In the genomic region with DNA sequence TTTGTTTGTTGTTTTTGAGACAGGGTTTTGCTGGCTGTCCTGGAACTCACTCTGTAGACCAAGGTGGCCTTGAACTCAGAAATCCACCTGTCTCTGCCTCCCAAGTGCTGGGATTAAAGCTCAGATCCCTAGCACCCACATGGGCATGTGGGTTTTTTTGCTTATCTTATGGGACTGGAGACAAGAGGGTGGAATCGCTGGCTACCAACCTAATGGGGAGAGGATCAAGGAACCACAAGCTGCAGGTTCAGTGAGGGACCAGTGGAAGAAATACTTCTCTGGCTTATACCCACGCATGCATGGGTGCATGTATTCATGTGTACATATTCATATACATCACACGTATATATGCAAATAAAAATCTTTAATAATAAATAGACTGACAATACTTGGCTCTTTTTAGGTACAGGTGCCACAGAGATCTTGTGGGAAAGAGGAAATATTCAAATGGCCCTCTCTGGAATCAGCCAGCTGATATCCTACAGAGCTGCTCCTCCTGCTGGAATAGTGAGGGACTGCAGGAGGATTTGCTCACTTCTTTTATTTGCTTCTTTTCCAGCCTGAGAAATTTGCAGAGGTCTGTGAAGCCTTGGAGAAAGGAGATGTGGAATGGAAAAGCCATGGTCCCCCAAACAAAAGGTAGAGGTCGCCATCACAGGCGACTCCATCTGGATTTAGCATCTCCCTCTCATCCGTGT, we compare ENCODE assay signal across 10 mouse cellular contexts. TPM values are rescaled to one million over a fixed set of nuclear protein-coding genes. Genes with fewer than 3 reads are reported as not detected.
DNase-seq lines count a peak whose midpoint lies in the region; ATAC-seq and TF ChIP-seq lines count a peak whose summit lies in the region.
"Had no signal": no experiment of that assay in that cellular context is flagged by ENCODE, and none has a peak within 500 bp of the region (broad histone marks: within the 10 kb centered on the region; RNA-seq: fewer than 3 reads in every experiment).

No protein-coding gene starts in this region.

- peak; percentile 81 for TF ChIP-seq CTCF in lung, embryonic 14.5 days (IDR thresholded peaks at IDR 0.05; ENCODE audit: low read depth)

- DNase-seq in heart, adult 18-20 months = peak; percentile 24 to 75
- no peak for DNase-seq in heart, embryonic 10.5 days (ENCODE audit: low spot score)
- peak; percentile 50 for DNase-seq in urinary bladder, postnatal 25 days (ENCODE audit: low spot score)
- DNase-seq in urinary bladder, adult 2 months (ENCODE audit: low spot score) = no peak
- peak; percentile 60 for DNase-seq in induced T-regulatory cell, adult 2 months (ENCODE audit: low read depth)
- peak; percentile 80 for DNase-seq in lung, embryonic 14.5 days
- DNase-seq in right cerebral cortex, postnatal 4 days = peak; percentile 76

- peak; percentile 80 for ATAC-seq in common myeloid progenitor, adult 5-6 weeks (replicated peaks; ENCODE audit: low read depth, poor library complexity, severe bottlenecking)
- ATAC-seq in lung, embryonic 14.5 days (ENCODE audit: insufficient read depth) = no peak

- no peaks in the 10 kb centered on the region for H3K9me3 ChIP-seq in heart, embryonic 10.5 days
- H3K9me3 ChIP-seq in lung, embryonic 14.5 days (ENCODE audit: low read depth, low read length) = no peaks in the 10 kb centered on the region
- H3K9me3 ChIP-seq: heart, embryonic 15.5 days; neural tube, embryonic 13.5 days had no signal

- WGBS in heart, embryonic 10.5 days = 59% methylated on average over 6 of the region's 6 CpGs
- WGBS in lung, embryonic 14.5 days = 57% methylated on average over 6 of the region's 6 CpGs

- H3K4me3 ChIP-seq in heart, embryonic 10.5 days = no peak overlapping the region
- no peak overlapping the region for H3K4me3 ChIP-seq in lung, embryonic 14.5 days (ENCODE audit: low read depth, low read length)
- H3K4me3 ChIP-seq: heart, embryonic 15.5 days; neural tube, embryonic 13.5 days had no signal

- H3K4me2 ChIP-seq in lung, embryonic 14.5 days = no peak overlapping the region
- H3K4me2 ChIP-seq: heart, embryonic 15.5 days; neural tube, embryonic 13.5 days had no signal

- peaks cover 52% of the 10 kb centered on the region for H3K36me3 ChIP-seq in heart, embryonic 10.5 days
- peaks cover 40% of the 10 kb centered on the region for H3K36me3 ChIP-seq in lung, embryonic 14.5 days (ENCODE audit: insufficient read depth)

- no peak overlapping the region for H3K27ac ChIP-seq in heart, embryonic 10.5 days
- H3K27ac ChIP-seq in lung, embryonic 14.5 days (ENCODE audit: low read depth) = no peak overlapping the region
- H3K27ac ChIP-seq: heart, embryonic 15.5 days; neural tube, embryonic 13.5 days had no signal

- no peaks in the 10 kb centered on the region for H3K27me3 ChIP-seq in heart, embryonic 10.5 days (ENCODE audit: insufficient read depth, poor library complexity, severe bottlenecking)
- H3K27me3 ChIP-seq in lung, embryonic 14.5 days (ENCODE audit: insufficient read depth, low read length) = no peaks in the 10 kb centered on the region
- H3K27me3 ChIP-seq: heart, embryonic 15.5 days; neural tube, embryonic 13.5 days had no signal

- H3K9ac ChIP-seq in lung, embryonic 14.5 days = no peak overlapping the region
- H3K9ac ChIP-seq: heart, embryonic 15.5 days; neural tube, embryonic 13.5 days had no signal

- H3K4me1 ChIP-seq in heart, embryonic 10.5 days = no peaks in the 10 kb centered on the region
- H3K4me1 ChIP-seq in lung, embryonic 14.5 days (ENCODE audit: insufficient read depth) = no peaks in the 10 kb centered on the region
- H3K4me1 ChIP-seq: heart, embryonic 15.5 days; neural tube, embryonic 13.5 days had no signal

RNA-seq across cellular contexts. Expression of gene Ogfod1, which starts 20.3 kb away (rescaled TPM):
- 10 to 100 TPM; 31.0 to 35.5 TPM for total RNA-seq in heart, adult 18-20 months (2021)
- 13.6 and 14.0 TPM in 2 replicates for polyA plus RNA-seq in heart, embryonic 10.5 days (2016; fragmentation: Nextera tagmentation; extraction: Ambion mirVana)
- polyA plus RNA-seq in urinary bladder, adult 2 months (2012; rRNA removed) = 15.7 and 15.9 TPM in 2 replicates
- total RNA-seq in common myeloid progenitor, adult 5-6 weeks (2017) = 12.5 and 16.8 TPM in 2 replicates
- polyA plus RNA-seq in lung, embryonic 14.5 days (2014; fragmentation: Nextera tagmentation; extraction: Ambion mirVana) = 14.2 and 17.3 TPM in 2 replicates

RNA-seq across cellular contexts. Expression of gene Nudt21, which starts 20.5 kb away (rescaled TPM):
- total RNA-seq in heart, adult 18-20 months (2021) = 10 to 100 TPM; 23.6 to 24.7 TPM
- polyA plus RNA-seq in heart, embryonic 10.5 days (2016; fragmentation: Nextera tagmentation; extraction: Ambion mirVana) = 96.4 and 110 TPM in 2 replicates
- 28.9 and 30.5 TPM in 2 replicates for polyA plus RNA-seq in urinary bladder, adult 2 months (2012; rRNA removed)
- 66.5 and 103 TPM in 2 replicates for total RNA-seq in common myeloid progenitor, adult 5-6 weeks (2017)
- polyA plus RNA-seq in lung, embryonic 14.5 days (2014; fragmentation: Nextera tagmentation; extraction: Ambion mirVana) = 134 and 140 TPM in 2 replicates

RNA-seq across cellular contexts. Expression of gene Bbs2, which starts 41.4 kb away (rescaled TPM):
- total RNA-seq in heart, adult 18-20 months (2021) = 10 to 100 TPM in 1 of 2 experiments, 1 to 10 TPM in 1; 7.6 to 10.1 TPM
- polyA plus RNA-seq in heart, embryonic 10.5 days (2016; fragmentation: Nextera tagmentation; extraction: Ambion mirVana) = 6.7 and 7.8 TPM in 2 replicates
- polyA plus RNA-seq in urinary bladder, adult 2 months (2012; rRNA removed) = 28.8 and 31.8 TPM in 2 replicates
- total RNA-seq in common myeloid progenitor, adult 5-6 weeks (2017) = 4.5 and 4.8 TPM in 2 replicates
- polyA plus RNA-seq in lung, embryonic 14.5 days (2014; fragmentation: Nextera tagmentation; extraction: Ambion mirVana) = 10.3 and 12.0 TPM in 2 replicates

RNA-seq across cellular contexts. Expression of gene Amfr, which starts 44.7 kb away (rescaled TPM):
- 100 to 1,000 TPM; 130 to 155 TPM for total RNA-seq in heart, adult 18-20 months (2021)
- 52.1 and 57.9 TPM in 2 replicates for polyA plus RNA-seq in heart, embryonic 10.5 days (2016; fragmentation: Nextera tagmentation; extraction: Ambion mirVana)
- polyA plus RNA-seq in urinary bladder, adult 2 months (2012; rRNA removed) = 83.0 and 90.3 TPM in 2 replicates
- 60.7 and 88.1 TPM in 2 replicates for total RNA-seq in common myeloid progenitor, adult 5-6 weeks (2017)
- 53.6 and 54.7 TPM in 2 replicates for polyA plus RNA-seq in lung, embryonic 14.5 days (2014; fragmentation: Nextera tagmentation; extraction: Ambion mirVana)

Comparison
In these comparisons a context has a peak if more than half of its experiments do, and no peak if none do; other contexts are left out.
1. DNase-seq: peak in heart, adult 18-20 months (2 of 2), urinary bladder, postnatal 25 days (single experiment), induced T-regulatory cell, adult 2 months (single experiment), lung, embryonic 14.5 days (single experiment) and right cerebral cortex, postnatal 4 days (single experiment); none in heart, embryonic 10.5 days (single experiment) and urinary bladder, adult 2 months (single experiment).